Mouse (Mus musculus) urinary bladder, adult 2 months (tissue): ENCODE measurements around the gene Gpr35. TPM values are rescaled to one million over a fixed set of nuclear protein-coding genes. Genes with fewer than 3 reads are reported as not detected.
"Not testable (repeated sequence)": the region's sequence is repeated elsewhere in the genome, so short reads cannot be mapped to it uniquely, and the experiment has no call there.

Source experiments
- DNase-seq: peaks from one replicate; pipeline ENCODE4 v3.0.0; 2022; ENCODE audit warnings: low spot score
- polyA plus RNA-seq: library from polyadenylated mRNA; depleted of rRNA; stranded (reverse); fragments of >200 nt; gene quantifications from 2 replicates; pipeline ENCODE4 v1.2.3, GENCODE M21; 2012

The Gpr35 gene
- polyA plus RNA-seq, 1 experiment, result 0.78 TPM

- no peak for DNase-seq
Observed at GRCm38 (mm10) chr1:92933611-92934010, 17.1 kb upstream of the Gpr35 start.

- peak; percentile 82 for DNase-seq
Observed at GRCm38 (mm10) chr1:92934182-92934827, 16.4 kb upstream of the Gpr35 start, which contains the start of gene Capn10. TSS of gene Capn10 (plus strand) at chr1:92934376.

DNA sequence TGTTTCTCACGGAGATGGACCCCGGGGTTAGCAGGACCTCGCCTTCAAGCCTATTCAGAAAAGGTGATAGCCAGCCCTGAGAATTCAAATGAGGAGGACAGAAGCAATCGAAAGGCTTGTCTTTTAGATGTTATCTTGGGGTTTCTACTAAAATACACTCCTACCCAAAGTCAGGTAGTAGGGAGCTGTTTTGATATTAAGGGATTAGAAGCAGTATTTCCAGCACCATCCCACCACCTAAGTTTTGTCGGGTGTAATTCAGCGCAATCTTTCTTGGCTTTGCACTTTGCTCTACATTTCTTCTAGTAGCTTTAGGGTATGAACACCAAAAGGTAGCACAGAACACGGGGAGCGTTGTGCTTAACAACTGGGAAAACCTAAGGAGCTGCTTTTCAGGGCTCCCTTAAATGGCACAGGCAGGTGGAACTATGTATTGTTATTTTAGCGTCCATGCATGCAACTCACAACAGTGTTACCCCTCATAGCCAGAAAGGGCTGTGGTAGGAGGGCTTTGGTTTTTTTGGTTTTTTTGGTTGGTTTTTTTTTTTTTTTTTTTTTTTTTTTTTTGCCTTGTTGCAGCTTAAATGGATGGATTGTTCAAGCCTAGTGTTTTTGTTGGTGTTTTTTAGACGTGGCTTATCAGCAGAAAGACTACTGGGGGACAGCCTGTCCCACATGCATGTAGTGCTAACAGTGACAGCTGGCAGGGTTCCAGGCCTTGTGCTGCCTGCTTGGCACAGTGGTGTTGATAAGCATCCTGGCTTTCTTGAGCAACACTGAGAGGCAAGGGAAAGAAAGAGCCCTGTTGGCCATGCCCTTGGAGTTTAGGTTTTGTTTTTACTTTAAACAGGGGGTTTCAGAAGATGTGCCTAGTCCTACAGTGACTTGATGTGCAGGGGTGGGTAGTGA lies 15.4 kb upstream of the Gpr35 start:
- no peak for DNase-seq

GRCm38 (mm10) chr1:92935977-92936376 lies 14.7 kb upstream of the Gpr35 start:
- no peak for DNase-seq

DNA sequence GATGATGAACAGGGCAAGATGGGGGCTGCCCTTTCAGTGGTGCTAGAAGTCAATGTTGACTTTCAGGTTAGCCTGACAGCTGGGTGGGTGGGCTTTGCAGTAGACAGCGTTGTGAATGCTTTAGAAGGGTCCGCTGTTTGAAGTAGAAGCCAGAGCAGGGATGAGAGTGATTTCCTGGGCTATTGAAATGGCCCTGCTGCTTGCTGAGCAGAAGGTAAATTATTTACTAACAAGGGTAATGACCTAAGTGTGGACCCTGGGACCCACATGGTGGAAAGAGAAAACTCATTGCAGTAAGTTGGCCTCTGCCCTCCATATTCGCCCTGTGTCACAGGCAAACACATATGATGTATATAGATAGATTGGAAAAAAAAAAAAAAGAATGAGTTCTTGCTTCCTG lies 14.2 kb upstream of the Gpr35 start:
- DNase-seq, result no peak

GRCm38 (mm10) chr1:92937797-92938196 lies 12.9 kb upstream of the Gpr35 start:
- no peak for DNase-seq

DNA sequence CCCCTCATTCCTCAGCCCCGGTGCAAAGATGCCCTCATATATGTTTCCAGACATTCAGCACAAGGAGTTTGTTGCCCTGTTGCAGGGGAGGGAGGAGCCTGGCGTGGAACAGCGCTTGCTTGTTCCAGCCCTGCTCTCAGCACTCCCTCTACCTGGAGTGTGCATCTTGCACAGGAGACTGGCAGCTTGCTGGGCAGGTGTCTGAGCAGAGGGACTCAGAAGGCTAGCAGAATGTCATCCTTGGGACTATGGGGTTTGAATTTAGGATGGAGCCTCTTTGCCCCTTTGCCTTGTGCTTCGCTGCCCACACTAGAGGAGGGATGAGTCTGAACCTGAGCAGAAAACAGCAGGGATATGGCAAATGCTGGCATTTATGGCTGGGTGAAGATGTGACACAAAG lies 10.9 kb upstream of the Gpr35 start:
- no peak for DNase-seq

DNA sequence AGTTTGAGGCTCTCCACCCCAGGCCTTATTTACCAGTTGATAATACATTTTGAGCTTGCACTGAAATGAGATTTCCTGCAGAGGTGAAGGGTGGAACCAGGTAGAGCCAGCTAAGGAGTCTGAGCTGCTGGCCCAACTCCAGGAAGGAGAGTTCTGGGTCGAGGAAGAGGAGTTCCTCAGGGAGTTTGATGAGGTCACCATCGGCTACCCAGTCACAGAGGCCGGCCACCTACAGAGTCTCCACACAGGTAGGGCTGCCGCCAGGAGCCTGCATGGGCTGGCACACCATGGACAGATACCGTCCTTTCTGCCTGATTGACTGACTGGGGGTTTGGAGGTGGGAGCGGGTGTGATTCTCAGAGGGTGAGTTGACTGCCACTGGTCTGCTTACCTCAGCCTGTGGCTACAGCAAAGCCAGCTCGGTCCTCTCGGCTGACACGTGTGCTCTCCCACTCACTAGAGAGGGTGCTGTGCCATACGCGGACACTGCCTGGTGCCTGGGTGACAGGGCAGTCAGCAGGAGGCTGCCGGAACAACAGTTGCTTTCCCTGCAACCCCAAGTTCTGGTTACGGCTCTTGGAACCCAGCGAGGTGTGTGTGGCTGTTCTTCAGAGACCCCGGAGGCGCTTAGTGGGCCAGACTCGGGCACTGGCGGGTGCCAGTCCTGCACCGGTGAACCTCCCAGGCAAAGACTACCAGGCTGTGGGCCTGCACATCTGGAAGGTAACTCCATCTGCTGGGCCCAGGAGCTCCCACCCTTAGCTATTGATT lies 7.3 kb upstream of the Gpr35 start:
- DNase-seq, result no peak

DNA sequence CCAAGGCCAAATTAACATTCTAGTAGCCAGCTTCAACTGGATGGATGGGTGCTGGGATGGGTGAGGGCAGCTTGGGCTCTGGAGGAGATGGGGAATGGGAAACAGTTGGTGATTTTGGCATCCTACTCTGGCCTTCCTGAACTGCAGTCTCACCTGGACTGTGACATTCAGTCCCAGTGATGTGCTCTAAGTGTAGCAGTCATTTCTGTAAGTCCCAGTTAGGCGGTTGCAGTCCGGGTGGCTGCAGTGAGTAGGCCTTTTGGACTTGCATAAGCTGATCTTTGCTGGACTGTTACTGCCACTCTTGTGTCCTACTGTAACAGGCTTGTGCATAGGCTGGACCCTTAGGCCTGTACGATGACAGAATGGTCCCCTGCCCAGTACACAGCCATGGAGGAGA lies 2.7 kb upstream of the Gpr35 start:
- DNase-seq, result no peak

GRCm38 (mm10) chr1:92949426-92949825 lies 1.2 kb upstream of the Gpr35 start:
- DNase-seq, result no peak

- no peak for DNase-seq
Observed at GRCm38 (mm10) chr1:92953641-92954040, 3.0 kb downstream of the Gpr35 start.

GRCm38 (mm10) chr1:92956571-92957335 lies 6.1 kb downstream of the Gpr35 start:
- DNase-seq, result peak; percentile 44

- no peak for DNase-seq
Observed at GRCm38 (mm10) chr1:92958999-92959398, 8.3 kb downstream of the Gpr35 start.

DNA sequence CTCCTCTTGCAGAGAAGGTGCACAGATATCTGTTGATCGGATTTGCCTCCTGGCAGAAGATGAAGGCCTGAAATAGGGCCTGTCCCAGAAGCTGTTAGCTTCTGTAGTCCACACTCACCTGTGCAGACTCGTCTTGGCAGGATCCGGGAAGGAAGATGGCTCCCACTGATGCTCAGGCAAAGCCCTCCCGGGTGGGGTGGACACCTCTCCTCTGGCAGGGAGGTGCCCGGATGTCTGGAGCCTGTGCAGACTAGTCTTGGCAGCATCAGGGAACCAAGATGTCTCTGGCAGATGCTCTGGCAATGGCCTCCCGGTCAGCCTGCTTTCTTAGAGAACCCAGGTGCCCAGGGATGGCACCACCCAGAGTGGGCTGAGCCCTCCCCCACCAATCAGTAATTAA lies 20.1 kb downstream of the Gpr35 start:
- not testable (repeated sequence) for DNase-seq

- no peak for DNase-seq
Observed at GRCm38 (mm10) chr1:92971879-92972795, 21.5 kb downstream of the Gpr35 start.

DNA sequence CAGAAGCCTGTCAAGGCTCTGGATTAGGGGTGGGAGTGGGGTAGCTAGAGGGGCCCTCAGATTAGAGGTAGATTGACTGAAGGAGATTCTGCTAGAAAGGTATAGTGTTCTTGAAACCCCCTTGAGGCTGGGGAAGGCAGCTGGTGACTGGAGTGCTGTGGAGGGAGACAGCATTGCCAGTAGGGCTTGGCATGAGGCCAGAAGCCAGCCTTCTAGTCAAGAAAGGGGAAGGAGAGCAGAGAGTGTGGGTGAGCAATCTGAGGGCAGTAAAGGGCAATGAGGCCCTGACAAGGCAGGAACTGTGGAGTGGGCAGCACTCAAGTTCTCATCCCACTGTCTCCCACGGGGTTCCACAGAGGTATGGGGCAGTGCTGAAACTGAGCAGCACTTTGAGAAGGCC lies 22.2 kb downstream of the Gpr35 start:
- no peak for DNase-seq

GRCm38 (mm10) chr1:92976141-92976566 lies 25.5 kb downstream of the Gpr35 start:
- DNase-seq, result no peak

- DNase-seq, result no peak
Observed at GRCm38 (mm10) chr1:92978645-92979044, 28.0 kb downstream of the Gpr35 start.

- DNase-seq, result no peak
Observed at GRCm38 (mm10) chr1:92979073-92979602, 28.5 kb downstream of the Gpr35 start.
